ENCODE assay signal across 23 mouse cellular contexts in the genomic region with DNA sequence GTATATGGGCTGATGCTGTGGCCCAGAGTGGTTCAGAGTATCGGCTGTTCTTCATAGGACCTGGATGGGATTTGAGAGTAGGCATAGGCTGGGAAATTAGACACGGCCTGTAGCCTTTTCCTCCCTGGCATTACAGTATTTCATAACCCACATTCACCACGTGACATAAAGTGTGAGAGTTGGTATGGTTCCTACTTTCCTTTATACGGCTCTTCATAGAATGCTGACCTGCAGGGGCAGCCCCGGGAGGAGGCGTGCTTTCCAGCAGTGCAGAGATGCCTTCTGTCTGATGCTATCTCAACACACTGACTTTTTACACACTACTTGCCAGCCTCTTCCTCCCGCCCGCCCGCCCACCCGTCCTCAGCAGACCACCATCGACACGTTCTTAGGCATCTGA.
A peak's percentile ranks its signal among the peaks of the same experiment; 100 is the strongest.
DNase-seq lines count a peak whose midpoint lies in the region; ATAC-seq and TF ChIP-seq lines count a peak whose summit lies in the region.
"Had no signal": no experiment of that assay in that cellular context is flagged by ENCODE, and none has a peak within 500 bp of the region (broad histone marks: within the 10 kb centered on the region; RNA-seq: fewer than 3 reads in every experiment).

No protein-coding gene starts in this region.

- H3K27me3 ChIP-seq in liver, postnatal 0 days (ENCODE audit: insufficient read depth, low read length): no peaks in the 10 kb centered on the region
- H3K27me3 ChIP-seq: CH12.LX; embryonic facial prominence, embryonic 13.5 days; forebrain, embryonic 13.5 days; heart, embryonic 13.5 days; hindbrain, embryonic 12.5 days; Patski had no signal

- H3K36me3 ChIP-seq in liver, postnatal 0 days (replicated peaks; ENCODE audit: insufficient read depth, low read length): 0 out of 2 replicates have a peak, but pooled peaks cover 5% of the 10 kb centered on the region

- no peak overlapping the region for H3K27ac ChIP-seq in liver, postnatal 0 days (ENCODE audit: low read depth)
- H3K27ac ChIP-seq: embryonic facial prominence, embryonic 13.5 days; forebrain, embryonic 13.5 days; heart, embryonic 13.5 days; hindbrain, embryonic 12.5 days had no signal

- H3K9ac ChIP-seq in liver, postnatal 0 days (replicated peaks): no peak overlapping the region
- H3K9ac ChIP-seq: embryonic facial prominence, embryonic 13.5 days; forebrain, embryonic 13.5 days; forebrain, postnatal 0 days; heart, embryonic 13.5 days; hindbrain, embryonic 12.5 days had no signal

- peaks cover 2% of the 10 kb centered on the region; the same call in 1 of the 2 replicates for H3K4me1 ChIP-seq in liver, postnatal 0 days (ENCODE audit: insufficient read depth)
- H3K4me1 ChIP-seq: embryonic facial prominence, embryonic 13.5 days; forebrain, embryonic 13.5 days; hindbrain, embryonic 12.5 days had no signal

- peak; percentile 30 for DNase-seq in gastrocnemius, adult 18-20 months (ENCODE audit: low spot score)
- no peak for DNase-seq in gastrocnemius, postnatal 4 days (ENCODE audit: low spot score in 2 of 2)
- DNase-seq in CD4-positive, CD25-positive, alpha-beta regulatory T cell, adult 2 months (ENCODE audit: low read depth, low spot score): peak; percentile 59
- DNase-seq in neural tube, embryonic 10.5 days (ENCODE audit: extremely low spot score, low spot score): no peak
- no peak for DNase-seq in liver, postnatal 0 days
- no peak for DNase-seq in urinary bladder, postnatal 4 days (ENCODE audit: low spot score in 2 of 2)
- DNase-seq: adrenal gland, postnatal 10 days; B cell, adult 2 months; cerebellum, adult 11-12 months; cerebellum, adult 9-10 months; cerebellum, postnatal 25 days; forebrain, postnatal 0 days; heart, postnatal 36 days had no signal

- ATAC-seq in common myeloid progenitor, adult 5-6 weeks (replicated peaks; ENCODE audit: low read depth, poor library complexity, severe bottlenecking): peak; percentile 45
- ATAC-seq in megakaryocyte, adult 5-6 weeks (ENCODE audit: poor library complexity, severe bottlenecking): peak; percentile 78
- no peak for ATAC-seq in liver, postnatal 0 days
- ATAC-seq: forebrain, embryonic 13.5 days; forebrain, postnatal 0 days; hindbrain, embryonic 16.5 days; intestine, embryonic 16.5 days; Patski had no signal

- no peak overlapping the region for H3K4me2 ChIP-seq in liver, postnatal 0 days (ENCODE audit: low read depth, low read length)
- H3K4me2 ChIP-seq: embryonic facial prominence, embryonic 13.5 days; forebrain, embryonic 13.5 days; heart, embryonic 13.5 days; hindbrain, embryonic 12.5 days had no signal

- no peak overlapping the region for H3K4me3 ChIP-seq in liver, postnatal 0 days (ENCODE audit: low read depth, low read length)
- H3K4me3 ChIP-seq: embryonic facial prominence, embryonic 13.5 days; forebrain, embryonic 13.5 days; heart, embryonic 13.5 days; hindbrain, embryonic 12.5 days had no signal

- H3K9me3 ChIP-seq in liver, postnatal 0 days (ENCODE audit: low read length): no peaks in the 10 kb centered on the region
- H3K9me3 ChIP-seq: embryonic facial prominence, embryonic 13.5 days; forebrain, embryonic 13.5 days; heart, embryonic 13.5 days; hindbrain, embryonic 12.5 days had no signal

- WGBS in liver, postnatal 0 days (ENCODE audit: insufficient replicate concordance): 67% methylated on average over 12 of the region's 12 CpGs

- TF ChIP-seq CTCF in liver, postnatal 0 days (IDR thresholded peaks at IDR 0.05; ENCODE audit: low read depth): no peak

- TF ChIP-seq EP300 in liver, postnatal 0 days (IDR thresholded peaks at IDR 0.05; ENCODE audit: low read depth): no peak

Comparison
In these comparisons a context has a peak if more than half of its experiments do, and no peak if none do; other contexts are left out.
1. DNase-seq: peak in gastrocnemius, adult 18-20 months (single experiment) and CD4-positive, CD25-positive, alpha-beta regulatory T cell, adult 2 months (single experiment); none in gastrocnemius, postnatal 4 days (0 of 2), neural tube, embryonic 10.5 days (single experiment), liver, postnatal 0 days (single experiment) and urinary bladder, postnatal 4 days (0 of 2).